Mouse (Mus musculus): ENCODE measurements around the gene Foxn3. TPM values are rescaled to one million over a fixed set of nuclear protein-coding genes. Genes with fewer than 3 reads are reported as not detected.

Foxn3 gene
- polyA plus RNA-seq, 1 experiment from 2014 or later, result 74.5 TPM

- Histone ChIP-seq H3K4me3 (no peak overlapping the region), H3K4me1 (replicated peaks) (peaks cover 82% of the 10 kb centered on the region), H3K4me2 (no peak overlapping the region), H3K27me3 (no peaks in the 10 kb centered on the region), H3K9me3 (no peaks in the 10 kb centered on the region), H3K27ac (replicated peaks) (peak overlapping the region; percentile 20; the same call in 1 of the 2 replicates), H3K36me3 (no peaks in the 10 kb centered on the region), H3K9ac (0 out of 2 replicates have a peak overlapping the region, but pooled peaks have one; percentile 17)
- ATAC-seq (ENCODE audit: low read depth), result 0 out of 2 replicates have a peak, but pooled peaks have one; percentile 8
- WGBS, result 46% methylated on average over 2 of the region's 2 CpGs
Observed at GRCm38 (mm10) chr12:99305324-99305723, 258.1 kb downstream of the Foxn3 start.

DNA sequence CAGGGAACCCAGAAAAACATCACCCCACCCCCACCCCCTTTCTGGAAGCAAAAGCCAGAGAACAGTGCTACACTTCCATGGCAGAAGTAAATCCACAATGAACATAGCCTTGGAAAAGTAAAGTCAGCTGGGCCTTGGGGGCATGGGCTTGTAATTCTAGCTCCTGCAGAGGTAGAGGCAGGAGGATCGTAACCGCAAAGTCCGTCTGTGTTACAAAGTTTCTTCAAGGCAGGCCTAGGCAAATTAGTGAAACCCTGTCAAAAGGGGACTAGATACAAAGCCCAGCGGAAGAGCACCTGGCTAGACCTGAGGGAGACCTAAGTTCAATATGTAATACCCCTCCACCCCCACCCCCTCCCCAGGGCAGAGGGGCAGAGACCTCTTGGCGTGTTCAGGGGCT, 259.3 kb downstream of the Foxn3 start:
- peak overlapping the region; percentile 22; the same call in 1 of the 2 replicates for H3K9ac ChIP-seq
- 80% methylated on average over 5 of the region's 5 CpGs for WGBS
- no peaks in the 10 kb centered on the region for H3K27me3 ChIP-seq
- no peaks in the 10 kb centered on the region for H3K36me3 ChIP-seq
- 0 out of 2 replicates have a peak overlapping the region, but pooled peaks have one; percentile 20 for H3K27ac ChIP-seq (replicated peaks)
- H3K9me3 ChIP-seq, result no peaks in the 10 kb centered on the region
- no peak overlapping the region for H3K4me2 ChIP-seq
- peaks cover 82% of the 10 kb centered on the region for H3K4me1 ChIP-seq (replicated peaks)
- H3K4me3 ChIP-seq, result no peak overlapping the region
- no peak for ATAC-seq (ENCODE audit: low read depth)

DNA sequence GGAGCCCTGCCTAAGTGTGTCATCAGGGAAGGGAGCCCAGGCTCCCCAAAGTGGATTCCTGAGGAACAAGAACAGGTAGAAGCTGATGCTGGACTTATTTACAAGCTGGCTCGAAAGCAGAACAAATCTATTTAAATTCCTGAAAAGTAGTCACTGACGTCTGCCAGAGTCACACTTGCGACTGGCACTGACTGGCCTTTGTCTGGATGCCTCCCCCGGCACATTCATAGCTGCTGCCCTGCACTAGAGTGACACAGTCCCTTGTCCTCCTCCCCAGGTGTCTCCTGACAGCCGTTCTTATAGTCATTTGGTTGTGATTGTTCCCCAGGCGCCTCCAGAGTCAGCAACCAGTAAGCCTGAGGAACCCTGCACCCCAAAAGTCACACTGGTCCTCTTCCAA, 259.8 kb downstream of the Foxn3 start:
- H3K4me3 ChIP-seq, result no peak overlapping the region
- peaks cover 82% of the 10 kb centered on the region for H3K4me1 ChIP-seq (replicated peaks)
- no peak for ATAC-seq (ENCODE audit: low read depth)
- no peaks in the 10 kb centered on the region for H3K36me3 ChIP-seq
- peak overlapping the region; percentile 22; the same call in 1 of the 2 replicates for H3K9ac ChIP-seq
- H3K9me3 ChIP-seq, result no peaks in the 10 kb centered on the region
- 0 out of 2 replicates have a peak overlapping the region, but pooled peaks have one; percentile 20 for H3K27ac ChIP-seq (replicated peaks)
- 32% methylated on average over 6 of the region's 6 CpGs for WGBS
- H3K4me2 ChIP-seq, result no peak overlapping the region
- H3K27me3 ChIP-seq, result no peaks in the 10 kb centered on the region

- ATAC-seq (ENCODE audit: low read depth), result no peak
- H3K9me3 ChIP-seq, result no peaks in the 10 kb centered on the region
- H3K36me3 ChIP-seq, result no peaks in the 10 kb centered on the region
- no peak overlapping the region for H3K27ac ChIP-seq (replicated peaks)
- H3K9ac ChIP-seq, result no peak overlapping the region
- H3K4me1 ChIP-seq (replicated peaks), result peaks cover 60% of the 10 kb centered on the region
- H3K4me3 ChIP-seq, result no peak overlapping the region
- WGBS, result 14% methylated on average over 4 of the region's 4 CpGs
- no peaks in the 10 kb centered on the region for H3K27me3 ChIP-seq
- H3K4me2 ChIP-seq, result no peak overlapping the region
Observed at GRCm38 (mm10) chr12:99299900-99300299, 263.5 kb downstream of the Foxn3 start.

DNA sequence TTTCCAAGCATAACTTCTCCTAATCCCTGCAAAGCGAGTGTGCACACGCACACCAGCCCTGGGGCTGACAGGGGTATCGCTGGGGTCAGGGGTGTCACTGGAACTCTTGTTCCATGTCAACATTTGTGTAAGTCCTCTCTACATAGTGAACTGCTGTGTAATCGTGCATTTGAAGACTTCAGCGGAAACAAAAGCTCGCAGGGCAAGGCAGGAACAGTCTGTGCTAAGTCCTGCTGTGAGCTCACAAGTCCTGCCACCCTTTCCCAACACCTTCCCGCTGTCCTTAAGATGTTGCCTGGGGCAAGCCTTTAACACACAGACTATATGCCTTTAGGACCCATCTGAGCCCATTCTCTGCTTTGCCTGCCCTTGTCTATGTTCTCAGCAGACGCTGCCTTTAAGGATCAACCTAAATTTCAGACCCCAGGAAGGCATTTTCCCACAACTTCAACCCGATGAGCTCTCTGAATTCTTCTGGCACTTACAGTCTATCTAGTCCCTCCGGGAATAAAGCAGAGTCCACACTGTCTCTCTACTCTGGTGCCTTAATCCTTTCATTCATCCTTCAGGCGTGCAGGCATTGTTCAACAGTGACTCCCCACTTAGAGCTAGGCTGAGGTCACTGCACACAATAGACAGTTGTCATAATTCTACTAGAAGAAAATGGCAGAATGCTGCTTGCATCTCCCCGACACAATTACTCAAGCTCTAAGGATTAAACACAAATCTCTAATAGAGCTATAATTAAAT, 264.4 kb downstream of the Foxn3 start:
- Histone ChIP-seq H3K27ac (replicated peaks) (peak overlapping the region; percentile 46; the same call in 1 of the 2 replicates), H3K4me2 (no peak overlapping the region), H3K27me3 (no peaks in the 10 kb centered on the region), H3K4me3 (no peak overlapping the region), H3K36me3 (no peaks in the 10 kb centered on the region), H3K9ac (no peak overlapping the region), H3K4me1 (replicated peaks) (peaks cover 60% of the 10 kb centered on the region), H3K9me3 (no peaks in the 10 kb centered on the region)
- WGBS, result 26% methylated on average over 12 of the region's 12 CpGs
- no peak for ATAC-seq (ENCODE audit: low read depth)

DNA sequence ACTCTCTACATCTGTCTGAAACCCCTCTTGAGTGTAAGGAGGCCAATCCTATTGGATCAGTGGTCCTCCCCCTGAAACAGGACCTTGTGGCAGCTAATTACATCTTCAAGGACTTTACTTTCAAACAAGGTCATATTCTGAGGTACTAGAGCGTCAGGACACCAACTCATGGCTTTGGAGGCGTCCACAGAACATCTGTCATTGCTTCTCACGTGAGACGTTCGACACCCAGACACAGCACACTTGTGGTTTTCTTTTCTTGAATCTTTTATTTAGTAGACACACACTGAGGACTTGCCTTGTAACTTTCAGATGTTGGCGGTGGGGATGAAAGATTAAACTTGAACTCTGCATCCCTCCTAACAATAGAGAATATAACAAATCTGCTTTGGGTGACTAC, 265.1 kb downstream of the Foxn3 start:
- Histone ChIP-seq H3K9ac (no peak overlapping the region), H3K27me3 (no peaks in the 10 kb centered on the region), H3K4me3 (no peak overlapping the region), H3K36me3 (no peaks in the 10 kb centered on the region), H3K4me2 (no peak overlapping the region), H3K27ac (replicated peaks) (no peak overlapping the region), H3K9me3 (no peaks in the 10 kb centered on the region), H3K4me1 (replicated peaks) (peaks cover 60% of the 10 kb centered on the region)
- ATAC-seq (ENCODE audit: low read depth), result no peak
- 67% methylated on average over 6 of the region's 6 CpGs for WGBS

DNA sequence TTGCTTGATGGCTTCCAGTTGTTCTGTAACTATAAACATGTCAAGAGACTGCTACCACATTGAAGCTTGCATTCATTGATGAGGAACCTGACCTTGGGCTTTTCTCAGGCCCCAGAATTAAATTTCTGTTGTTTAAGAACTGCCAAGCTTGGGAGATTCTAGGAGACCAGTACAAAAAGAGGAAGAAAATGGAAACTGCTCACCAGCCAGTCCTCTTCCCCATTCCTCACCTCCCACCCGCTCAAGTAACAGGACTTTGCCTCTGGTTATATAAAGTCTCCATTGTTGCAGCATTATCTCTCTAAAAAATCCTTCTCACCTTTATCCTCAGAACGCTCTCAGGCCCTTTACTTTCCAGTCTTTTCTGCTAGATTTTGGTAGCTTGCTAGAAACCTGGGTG, 265.6 kb downstream of the Foxn3 start:
- H3K4me1 ChIP-seq (replicated peaks), result peaks cover 60% of the 10 kb centered on the region
- no peak overlapping the region for H3K9ac ChIP-seq
- no peaks in the 10 kb centered on the region for H3K27me3 ChIP-seq
- ATAC-seq (ENCODE audit: low read depth), result no peak
- 93% methylated on average over 2 of the region's 2 CpGs for WGBS
- no peak overlapping the region for H3K4me2 ChIP-seq
- no peak overlapping the region for H3K27ac ChIP-seq (replicated peaks)
- no peak overlapping the region for H3K4me3 ChIP-seq
- no peaks in the 10 kb centered on the region for H3K36me3 ChIP-seq
- H3K9me3 ChIP-seq, result no peaks in the 10 kb centered on the region

DNA sequence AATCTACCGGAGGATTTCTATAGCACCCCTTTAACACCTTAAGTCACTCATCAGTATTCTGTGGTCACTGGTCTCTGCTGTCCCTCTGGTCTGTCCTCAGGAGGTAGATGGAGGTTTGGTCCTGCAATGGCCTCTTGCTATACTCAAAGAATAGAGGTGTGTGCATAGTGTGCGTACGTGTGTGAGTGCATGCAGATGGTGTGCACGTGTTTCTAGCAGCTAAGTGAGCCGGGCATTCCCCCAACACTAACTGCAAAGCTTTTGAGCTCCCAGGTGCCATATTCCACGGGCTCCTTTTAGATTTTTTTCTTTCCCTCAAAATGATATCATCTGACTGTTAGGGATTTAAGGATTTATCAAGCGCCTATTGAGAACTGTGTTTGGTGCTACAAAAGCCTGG, 269.9 kb downstream of the Foxn3 start:
- no peak overlapping the region for H3K4me3 ChIP-seq
- no peaks in the 10 kb centered on the region for H3K27me3 ChIP-seq
- H3K36me3 ChIP-seq, result no peaks in the 10 kb centered on the region
- no peak overlapping the region for H3K27ac ChIP-seq (replicated peaks)
- no peaks in the 10 kb centered on the region for H3K9me3 ChIP-seq
- no peak overlapping the region; the same call in 1 of the 2 replicates for H3K9ac ChIP-seq
- H3K4me2 ChIP-seq, result no peak overlapping the region
- WGBS, result 83% methylated on average over 7 of the region's 7 CpGs
- H3K4me1 ChIP-seq (replicated peaks), result peaks cover 59% of the 10 kb centered on the region
- ATAC-seq (ENCODE audit: low read depth), result no peak

DNA sequence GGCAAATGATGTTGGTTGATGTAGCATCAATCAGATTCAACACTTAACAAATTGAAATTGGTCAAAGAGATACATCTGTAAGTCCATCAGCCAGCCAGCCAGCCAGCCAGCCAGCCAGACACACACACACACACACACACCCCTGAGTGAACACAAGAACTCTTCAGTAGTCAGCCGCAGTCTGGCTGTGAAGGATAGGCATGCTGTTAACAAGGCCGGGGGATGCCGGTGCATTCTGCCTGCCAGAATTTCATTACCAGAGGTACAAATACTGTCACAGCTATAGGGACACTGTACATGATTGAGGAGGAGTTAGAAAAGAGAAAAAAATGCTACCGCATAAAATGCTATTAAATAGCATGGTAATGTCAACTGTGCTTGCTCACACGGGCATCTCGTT, 271.2 kb downstream of the Foxn3 start:
- H3K9ac ChIP-seq, result no peak overlapping the region
- H3K4me2 ChIP-seq, result no peak overlapping the region
- ATAC-seq (ENCODE audit: low read depth), result peak; percentile 51
- H3K4me3 ChIP-seq, result no peak overlapping the region
- H3K27ac ChIP-seq (replicated peaks), result peak overlapping the region; percentile 34
- H3K4me1 ChIP-seq (replicated peaks), result peaks cover 61% of the 10 kb centered on the region
- no peaks in the 10 kb centered on the region for H3K36me3 ChIP-seq
- 40% methylated on average over 6 of the region's 6 CpGs for WGBS
- no peaks in the 10 kb centered on the region for H3K9me3 ChIP-seq
- no peaks in the 10 kb centered on the region for H3K27me3 ChIP-seq

DNA sequence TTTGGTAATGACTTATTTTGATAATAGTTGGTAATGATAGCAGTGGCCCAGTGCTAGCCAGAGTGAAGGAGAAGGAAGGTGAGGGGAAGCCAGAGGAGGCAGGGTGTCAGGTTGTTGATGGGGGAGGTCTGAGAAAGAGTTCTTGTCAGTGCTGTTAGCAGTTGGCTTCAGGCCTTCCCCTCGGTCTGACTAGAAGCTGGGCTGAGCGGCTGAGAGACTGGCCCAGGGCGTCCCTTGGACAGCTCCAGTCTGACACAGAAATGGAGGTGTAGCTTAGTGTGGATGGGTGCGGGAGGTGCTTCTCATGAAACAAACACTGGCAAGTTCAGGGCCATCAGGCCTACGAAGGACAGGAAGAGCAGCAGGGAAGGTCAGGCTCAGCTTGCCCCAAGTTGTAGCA, 276.3 kb downstream of the Foxn3 start:
- Histone ChIP-seq H3K27ac (replicated peaks) (peak overlapping the region; percentile 23; the same call in 1 of the 2 replicates), H3K4me3 (no peak overlapping the region), H3K4me1 (replicated peaks) (peaks cover 75% of the 10 kb centered on the region), H3K9ac (no peak overlapping the region), H3K9me3 (no peaks in the 10 kb centered on the region), H3K36me3 (no peaks in the 10 kb centered on the region), H3K4me2 (no peak overlapping the region), H3K27me3 (no peaks in the 10 kb centered on the region)
- WGBS, result 76% methylated on average over 5 of the region's 5 CpGs
- ATAC-seq (ENCODE audit: low read depth), result no peak

DNA sequence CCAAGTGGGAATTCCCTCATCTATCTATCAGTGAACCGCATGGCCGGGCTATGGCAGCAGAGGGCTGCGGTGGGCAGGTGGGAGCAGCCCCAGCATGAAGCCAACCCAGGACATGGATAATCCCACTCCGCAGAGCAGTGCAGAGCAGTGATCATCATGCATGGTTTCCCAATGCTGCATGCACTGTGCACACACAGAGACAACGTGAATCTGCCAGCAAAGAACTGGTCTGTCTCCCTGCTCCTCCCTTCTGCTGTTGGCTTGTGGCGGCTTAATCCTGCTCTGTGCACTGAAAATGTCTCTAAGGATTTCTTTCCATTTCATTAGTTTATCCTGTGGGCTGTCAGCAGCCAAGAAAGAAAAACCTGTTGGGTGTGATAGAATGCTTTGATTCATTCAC, 276.7 kb downstream of the Foxn3 start:
- Histone ChIP-seq H3K4me1 (replicated peaks) (peaks cover 73% of the 10 kb centered on the region), H3K4me2 (no peak overlapping the region), H3K36me3 (no peaks in the 10 kb centered on the region), H3K4me3 (no peak overlapping the region), H3K27ac (replicated peaks) (peak overlapping the region; percentile 43; the same call in 1 of the 2 replicates), H3K9me3 (no peaks in the 10 kb centered on the region), H3K27me3 (no peaks in the 10 kb centered on the region), H3K9ac (no peak overlapping the region)
- peak; percentile 49; the same call in 1 of the 2 replicates for ATAC-seq (ENCODE audit: low read depth)
- whole genome bisulfite sequencing, result 52% methylated on average over 6 of the region's 6 CpGs

DNA sequence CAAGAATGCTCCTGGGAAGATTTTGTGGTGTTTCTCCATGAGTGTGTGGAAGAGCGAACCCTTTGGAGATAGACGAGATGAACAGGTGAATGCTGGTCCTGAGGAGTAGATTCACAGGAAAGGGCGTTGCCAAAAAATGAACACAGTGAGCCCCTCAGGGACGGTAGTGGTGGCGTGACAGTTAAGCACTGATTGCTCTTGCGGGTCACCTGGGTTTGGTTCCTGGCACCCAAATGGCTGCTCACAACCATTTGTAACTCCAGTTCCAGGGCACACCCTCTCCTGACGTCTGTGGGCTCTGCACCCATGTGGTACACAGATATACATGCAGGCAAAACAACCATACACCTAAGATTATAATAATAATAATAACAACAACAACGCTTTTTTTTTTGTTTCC, 277.7 kb downstream of the Foxn3 start:
- Histone ChIP-seq H3K9ac (no peak overlapping the region), H3K27ac (replicated peaks) (peak overlapping the region; percentile 71)
- ATAC-seq (ENCODE audit: low read depth), result 0 out of 2 replicates have a peak, but pooled peaks have one; percentile 4

More for the DNA sequence above, 277.7 kb downstream of the Foxn3 start:
- 61% methylated on average over 8 of the region's 8 CpGs for WGBS
- Histone ChIP-seq H3K27me3 (no peaks in the 10 kb centered on the region), H3K4me3 (no peak overlapping the region), H3K9me3 (no peaks in the 10 kb centered on the region), H3K4me2 (no peak overlapping the region), H3K4me1 (replicated peaks) (peaks cover 73% of the 10 kb centered on the region), H3K36me3 (no peaks in the 10 kb centered on the region)

All from neural tube, embryonic 13.5 days (tissue).